Mouse (Mus musculus): Measurements from ENCODE around the gene Mat2a.

Gene Mat2a

DNA sequence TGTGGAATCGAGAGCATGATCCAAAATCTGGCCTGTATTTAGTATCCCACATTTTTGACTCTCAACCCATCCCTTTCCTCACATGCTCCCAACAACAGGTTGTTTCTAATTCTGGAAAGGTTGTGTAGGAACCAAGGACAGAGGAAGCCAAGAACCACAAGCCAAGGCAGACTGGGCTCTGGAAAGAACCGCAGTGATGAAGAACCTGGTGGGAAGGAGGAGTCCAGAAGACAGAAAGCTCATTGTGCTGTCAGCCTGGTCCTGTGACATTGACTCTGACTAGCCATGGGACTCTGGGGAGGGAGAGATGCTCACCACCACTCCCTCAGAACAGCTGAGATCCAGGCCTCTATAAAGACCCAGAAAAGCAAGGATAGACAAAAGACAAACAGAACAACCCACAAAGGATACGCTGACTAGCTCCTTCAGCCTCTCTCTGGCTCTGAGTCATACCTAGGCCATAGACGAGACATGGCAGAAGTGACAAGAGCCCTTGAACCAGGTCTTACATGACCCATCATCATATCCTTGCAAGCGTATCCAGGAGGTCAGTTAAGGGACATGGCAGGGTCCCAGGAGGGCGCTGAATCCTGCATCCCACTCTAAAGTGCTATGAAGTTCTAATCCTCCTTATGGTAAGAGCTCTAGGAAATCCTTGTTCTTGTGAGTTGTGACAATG, 56.1 kb downstream of the Mat2a start:
- no peak for DNase-seq (ENCODE audit: low read depth, low spot score)
